Mouse (Mus musculus) kidney, postnatal 25 days (tissue): Measurements from ENCODE around the gene Sla2.
"Not testable (repeated sequence)": the region's sequence is repeated elsewhere in the genome, so short reads cannot be mapped to it uniquely, and the experiment has no call there.

Experiments used
- DNase-seq, 2 experiments: peaks; one replicate each; pipeline ENCODE4 v3.0.0; 2021; ENCODE audit warnings: mixed read lengths in 2 of 2

Sla2 gene

DNA sequence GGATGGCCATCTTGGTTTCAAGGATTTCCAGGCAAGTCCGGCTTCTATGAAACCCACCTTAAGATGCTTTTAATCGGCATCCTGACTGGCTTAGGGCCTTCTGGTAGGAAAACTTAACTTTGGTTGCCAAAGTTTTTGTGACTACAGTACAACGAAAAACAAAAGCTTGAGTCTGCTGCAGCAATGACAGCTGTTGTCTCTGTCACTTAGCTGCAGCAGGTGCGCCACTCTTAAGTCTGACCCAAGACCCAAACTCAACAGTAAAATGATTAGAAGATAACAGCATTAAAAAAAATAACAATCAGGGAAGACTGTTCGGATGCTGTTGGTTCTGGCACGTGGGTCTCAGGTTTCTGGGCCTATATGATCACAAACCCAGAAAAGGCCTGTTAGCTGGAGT lies 48.2 kb downstream of the Sla2 start:
- DNase-seq, result no peak

DNA sequence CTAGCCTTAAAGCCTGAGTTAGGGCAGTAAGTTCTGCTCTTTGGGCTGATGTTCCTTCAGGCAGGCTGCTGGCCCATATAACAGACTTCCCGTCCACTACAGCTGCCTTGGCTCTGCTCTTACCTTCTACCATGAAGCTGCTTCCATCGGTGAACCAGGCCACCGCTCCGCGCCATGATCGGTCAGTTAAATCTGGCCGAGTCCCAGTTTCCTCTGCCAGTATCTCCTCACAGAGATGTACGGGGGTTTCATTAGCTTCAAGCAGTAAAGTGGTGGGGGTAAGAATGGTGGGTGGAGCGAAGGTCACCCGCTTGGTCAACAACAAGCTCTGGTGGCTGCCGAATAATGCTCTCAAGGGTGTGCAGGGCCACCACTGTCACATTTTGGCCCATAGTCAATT lies 52.7 kb downstream of the Sla2 start:
- DNase-seq, result no peak

DNA sequence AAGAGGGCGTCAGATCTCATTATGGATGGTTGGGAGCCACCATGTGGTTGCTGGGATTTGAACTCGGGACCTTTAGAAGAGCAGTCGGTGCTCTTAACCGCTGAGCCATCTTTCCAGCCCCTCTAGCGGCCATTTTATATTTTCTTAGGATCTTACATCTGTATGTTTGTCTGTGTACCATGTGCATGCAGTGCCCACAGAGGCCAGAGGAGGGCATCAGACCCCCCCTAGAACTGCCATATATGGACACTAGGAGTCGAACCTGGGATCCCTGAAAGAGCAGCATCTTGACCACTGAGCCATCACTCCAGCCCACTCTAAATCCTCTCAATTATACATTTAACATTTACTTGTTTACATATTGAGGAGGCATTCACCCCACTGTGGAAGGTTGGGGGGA lies 61.9 kb downstream of the Sla2 start:
- DNase-seq, result not testable (repeated sequence)
